Mouse (Mus musculus) neural tube, embryonic 13.5 days (tissue): ENCODE results near the gene Flna. TPM values are rescaled to one million over a fixed set of nuclear protein-coding genes. Genes with fewer than 3 reads are reported as not detected.

Source experiments
- ATAC-seq: fragments of 200-750 bp; cut with Nextera tagmentation; 2 replicates; pipeline ENCODE4 v1.8.0; 2017; ENCODE audit warnings: low read depth, mild to moderate bottlenecking, moderate TSS enrichment, moderate library complexity
- H3K27ac ChIP-seq: fragments of 300-500 bp; sonication (generic); replicated peaks from 2 replicates; pipeline ENCODE4 v1.5.1; 2015; ENCODE audit warnings: moderate library complexity, mild to moderate bottlenecking, inconsistent platforms
- H3K27me3 ChIP-seq: fragments of 300-500 bp; sonication (generic); 2 replicates; pipeline ENCODE4 v1.6.1; 2015; ENCODE audit warnings: mild to moderate bottlenecking, inconsistent platforms
- H3K36me3 ChIP-seq: fragments of 300-500 bp; sonication (generic); 2 replicates; pipeline ENCODE4 v1.6.1; 2015; ENCODE audit warnings: mild to moderate bottlenecking, inconsistent platforms
- H3K4me1 ChIP-seq: fragments of 300-500 bp; sonication (generic); replicated peaks from 2 replicates; pipeline ENCODE4 v1.6.1; 2015; ENCODE audit warnings: inconsistent platforms
- H3K4me2 ChIP-seq: fragments of 300-500 bp; sonication (generic); 2 replicates; pipeline ENCODE4 v1.6.1; 2015; ENCODE audit warnings: inconsistent platforms, mild to moderate bottlenecking, moderate library complexity
- H3K4me3 ChIP-seq: fragments of 300-500 bp; sonication (generic); 2 replicates; pipeline ENCODE4 v1.5.1; 2015; ENCODE audit warnings: mild to moderate bottlenecking, inconsistent platforms
- H3K9ac ChIP-seq: fragments of 300-500 bp; sonication (generic); 2 replicates; pipeline ENCODE4 v1.6.1; 2015; ENCODE audit warnings: moderate library complexity, mild to moderate bottlenecking, inconsistent platforms
- H3K9me3 ChIP-seq: fragments of 300-500 bp; sonication (generic); 2 replicates; pipeline ENCODE4 v1.6.1; 2016; ENCODE audit warnings: inconsistent platforms
- WGBS: fragments of 180-500 bp; shearing (Covaris S2); methylation state at CpG from one replicate; pipeline ENCODE4 v1.1.7; 2015; 5-methylcytosine and 5-hydroxymethylcytosine counted together
- polyA plus RNA-seq: library from polyadenylated mRNA; unstranded; fragments of >200 nt; fragmentation: Nextera tagmentation; extraction: Ambion mirVana; gene quantifications from 2 replicates; pipeline ENCODE4 v1.2.1, GENCODE M21; 2015

Flna gene
- polyA plus RNA-seq, 1 experiment from 2014 or later: 90.3 TPM

- Histone ChIP-seq H3K9me3 (no peaks in the 10 kb centered on the region), H3K27ac (peak overlapping the region; percentile 56), H3K36me3 (peaks cover 12% of the 10 kb centered on the region), H3K4me1 (peaks cover 16% of the 10 kb centered on the region), H3K27me3 (no peaks in the 10 kb centered on the region), H3K9ac (peak overlapping the region; percentile 82), H3K4me2 (peak overlapping the region; percentile 68), H3K4me3 (peak overlapping the region; percentile 62)
- 0 out of 2 replicates have a peak, but pooled peaks have one; percentile 0 for ATAC-seq
- WGBS: 22% methylated on average over 27 of the region's 27 CpGs
Observed at GRCm38 (mm10) chrX:74270902-74271551, 21.4 kb upstream of the Flna start.

- no peaks in the 10 kb centered on the region for H3K27me3 ChIP-seq
- H3K27ac ChIP-seq: peak within 1 kb of the TSS; percentile 96
- no peaks in the 10 kb centered on the region for H3K9me3 ChIP-seq
- peak within 1 kb of the TSS; percentile 68 for H3K4me2 ChIP-seq
- H3K9ac ChIP-seq: peak within 1 kb of the TSS; percentile 82
- ATAC-seq: peak; percentile 96
- peaks cover 12% of the 10 kb centered on the region for H3K36me3 ChIP-seq
- H3K4me3 ChIP-seq: peak within 1 kb of the TSS; percentile 62
- H3K4me1 ChIP-seq: peaks cover 16% of the 10 kb centered on the region
- 22% methylated on average over 42 of the region's 42 CpGs for WGBS
Observed at GRCm38 (mm10) chrX:74270062-74270901, 20.7 kb upstream of the Flna start, which contains the start of gene Rpl10. Rpl10 (plus strand) TSS chrX:74270812.

- no peaks in the 10 kb centered on the region for H3K9me3 ChIP-seq
- peak overlapping the region; percentile 68 for H3K9ac ChIP-seq
- no peaks in the 10 kb centered on the region for H3K27me3 ChIP-seq
- peak; percentile 21 for ATAC-seq
- peaks cover 12% of the 10 kb centered on the region for H3K36me3 ChIP-seq
- H3K4me1 ChIP-seq: peaks cover 16% of the 10 kb centered on the region
- 19% methylated on average over 3 of the region's 3 CpGs for WGBS
- peak overlapping the region; percentile 96 for H3K27ac ChIP-seq
- peak overlapping the region; percentile 62 for H3K4me3 ChIP-seq
- H3K4me2 ChIP-seq: peak overlapping the region; percentile 56
Observed at GRCm38 (mm10) chrX:74269736-74270061, 20.1 kb upstream of the Flna start.

- no peak for ATAC-seq
- Histone ChIP-seq H3K27me3 (no peaks in the 10 kb centered on the region), H3K27ac (no peak overlapping the region), H3K36me3 (0 out of 2 replicates have a peak, but pooled peaks cover 25% of the 10 kb centered on the region), H3K9ac (no peak overlapping the region), H3K4me3 (no peak overlapping the region), H3K9me3 (no peaks in the 10 kb centered on the region), H3K4me1 (peaks cover 6% of the 10 kb centered on the region), H3K4me2 (no peak overlapping the region)
- 91% methylated on average over 3 of the region's 3 CpGs for WGBS
Observed at GRCm38 (mm10) chrX:74257746-74258145, 8.1 kb upstream of the Flna start.

- H3K9me3 ChIP-seq: no peaks in the 10 kb centered on the region
- ATAC-seq: peak; percentile 75
- H3K4me1 ChIP-seq: peaks cover 6% of the 10 kb centered on the region
- peak overlapping the region; percentile 93 for H3K27ac ChIP-seq
- H3K27me3 ChIP-seq: no peaks in the 10 kb centered on the region
- H3K4me3 ChIP-seq: peak overlapping the region; percentile 56
- WGBS: 30% methylated on average over 31 of the region's 31 CpGs
- H3K4me2 ChIP-seq: peak overlapping the region; percentile 70
- 0 out of 2 replicates have a peak, but pooled peaks cover 25% of the 10 kb centered on the region for H3K36me3 ChIP-seq
- peak overlapping the region; percentile 81 for H3K9ac ChIP-seq
Observed at GRCm38 (mm10) chrX:74254888-74255565, 5.4 kb upstream of the Flna start.

GRCm38 (mm10) chrX:74254153-74254887 lies 4.7 kb upstream of the Flna start, which contains the start of gene Emd:
Emd (plus strand) TSS chrX:74254687.
- no peaks in the 10 kb centered on the region for H3K27me3 ChIP-seq
- peak within 1 kb of the TSS; percentile 56 for H3K4me3 ChIP-seq
- peaks cover 7% of the 10 kb centered on the region for H3K4me1 ChIP-seq
- H3K27ac ChIP-seq: peak within 1 kb of the TSS; percentile 93
- H3K9ac ChIP-seq: peak within 1 kb of the TSS; percentile 81
- H3K4me2 ChIP-seq: peak within 1 kb of the TSS; percentile 70
- H3K9me3 ChIP-seq: no peaks in the 10 kb centered on the region
- peak; percentile 98 for ATAC-seq
- 29% methylated on average over 39 of the region's 39 CpGs for WGBS
- H3K36me3 ChIP-seq: 0 out of 2 replicates have a peak, but pooled peaks cover 25% of the 10 kb centered on the region

- no peaks in the 10 kb centered on the region for H3K27me3 ChIP-seq
- H3K9ac ChIP-seq: no peak overlapping the region
- peaks cover 13% of the 10 kb centered on the region for H3K4me1 ChIP-seq
- H3K4me2 ChIP-seq: peak overlapping the region; percentile 58
- ATAC-seq: no peak
- no peak overlapping the region for H3K27ac ChIP-seq
- H3K9me3 ChIP-seq: no peaks in the 10 kb centered on the region
- 13% methylated on average over 3 of the region's 3 CpGs for WGBS
- no peak overlapping the region for H3K4me3 ChIP-seq
- no peaks in the 10 kb centered on the region for H3K36me3 ChIP-seq
Observed at GRCm38 (mm10) chrX:74248651-74249050, 969 bp downstream of the Flna start.

- WGBS: 26% methylated on average over 15 of the region's 15 CpGs
- Histone ChIP-seq H3K4me3 (peak overlapping the region; percentile 58), H3K4me1 (peaks cover 25% of the 10 kb centered on the region), H3K27ac (peak overlapping the region; percentile 72), H3K9ac (peak overlapping the region; percentile 58), H3K36me3 (peaks cover 17% of the 10 kb centered on the region), H3K27me3 (no peaks in the 10 kb centered on the region), H3K9me3 (no peaks in the 10 kb centered on the region), H3K4me2 (peak overlapping the region; percentile 51)
- ATAC-seq: peak; percentile 22
Observed at GRCm38 (mm10) chrX:74246693-74247092, 2.9 kb downstream of the Flna start.

- ATAC-seq: peak; percentile 95
- 22% methylated on average over 38 of the region's 38 CpGs for WGBS
- H3K27me3 ChIP-seq: no peaks in the 10 kb centered on the region
Observed at GRCm38 (mm10) chrX:74246213-74246681, 3.4 kb downstream of the Flna start.

GRCm38 (mm10) chrX:74245687-74246086 lies 3.9 kb downstream of the Flna start:
- H3K9me3 ChIP-seq: no peaks in the 10 kb centered on the region
- ATAC-seq: peak; percentile 59
- H3K4me2 ChIP-seq: peak overlapping the region; percentile 61
- H3K4me1 ChIP-seq: peaks cover 25% of the 10 kb centered on the region
- H3K27me3 ChIP-seq: no peaks in the 10 kb centered on the region
- 25% methylated on average over 21 of the region's 21 CpGs for WGBS
- H3K36me3 ChIP-seq: peaks cover 27% of the 10 kb centered on the region
- H3K27ac ChIP-seq: peak overlapping the region; percentile 90
- peak overlapping the region; percentile 85 for H3K9ac ChIP-seq
- peak overlapping the region; percentile 58 for H3K4me3 ChIP-seq

More at GRCm38 (mm10) chrX:74246213-74246681, 3.4 kb downstream of the Flna start:
- Histone ChIP-seq H3K36me3 (peaks cover 22% of the 10 kb centered on the region), H3K27ac (peak overlapping the region; percentile 90), H3K4me2 (peak overlapping the region; percentile 61), H3K4me3 (peak overlapping the region; percentile 58), H3K9me3 (no peaks in the 10 kb centered on the region), H3K9ac (peak overlapping the region; percentile 85), H3K4me1 (peaks cover 25% of the 10 kb centered on the region)

- ATAC-seq: no peak
- H3K27me3 ChIP-seq: no peaks in the 10 kb centered on the region
- H3K9me3 ChIP-seq: no peaks in the 10 kb centered on the region
- H3K36me3 ChIP-seq: peaks cover 33% of the 10 kb centered on the region
- 37% methylated on average over 1 of the region's 1 CpGs for WGBS
- peaks cover 25% of the 10 kb centered on the region for H3K4me1 ChIP-seq
- peak overlapping the region; percentile 61 for H3K4me2 ChIP-seq
- peak overlapping the region; percentile 90 for H3K27ac ChIP-seq
- H3K9ac ChIP-seq: peak overlapping the region; percentile 85
- H3K4me3 ChIP-seq: peak overlapping the region; percentile 58
Observed at GRCm38 (mm10) chrX:74245107-74245506, 4.5 kb downstream of the Flna start.
